Mouse (Mus musculus) forebrain, embryonic 13.5 days (tissue): Measurements from ENCODE around the gene Ppp2r5d. TPM values are rescaled to one million over a fixed set of nuclear protein-coding genes. Genes with fewer than 3 reads are reported as not detected.

Experiments
- ATAC-seq: fragments of 200-750 bp; cut with Nextera tagmentation; 2 replicates; pipeline ENCODE4 v1.8.0; 2017
- H3K27ac ChIP-seq: fragments of 300-500 bp; sonication (generic); 2 replicates; pipeline ENCODE4 v1.5.1; 2015; ENCODE audit warnings: inconsistent platforms, mild to moderate bottlenecking, moderate library complexity
- H3K27me3 ChIP-seq: fragments of 300-500 bp; sonication (generic); 2 replicates; pipeline ENCODE4 v1.6.1; 2015; ENCODE audit warnings: mild to moderate bottlenecking, inconsistent platforms
- H3K36me3 ChIP-seq: fragments of 300-500 bp; sonication (generic); 2 replicates; pipeline ENCODE4 v1.6.1; 2015; ENCODE audit warnings: mild to moderate bottlenecking, inconsistent platforms; ENCODE audit not compliant: poor library complexity, severe bottlenecking
- H3K4me1 ChIP-seq: fragments of 300-500 bp; sonication (generic); 2 replicates; pipeline ENCODE4 v1.6.1; 2015; ENCODE audit warnings: inconsistent platforms
- H3K4me2 ChIP-seq: fragments of 300-500 bp; sonication (generic); 2 replicates; pipeline ENCODE4 v1.6.1; 2015; ENCODE audit warnings: inconsistent platforms, mild to moderate bottlenecking, moderate library complexity
- H3K4me3 ChIP-seq: fragments of 300-500 bp; sonication (generic); 2 replicates; pipeline ENCODE4 v1.5.1; 2015; ENCODE audit warnings: mild to moderate bottlenecking, inconsistent platforms
- H3K9ac ChIP-seq: fragments of 300-500 bp; sonication (generic); 2 replicates; pipeline ENCODE4 v1.6.1; 2015; ENCODE audit warnings: mild to moderate bottlenecking, inconsistent platforms
- H3K9me3 ChIP-seq: fragments of 300-500 bp; sonication (generic); replicated peaks from 2 replicates; pipeline ENCODE4 v1.6.1; 2016; ENCODE audit warnings: inconsistent platforms
- WGBS: fragments of 180-500 bp; shearing (Covaris S2); methylation state at CpG from one replicate; pipeline ENCODE4 v1.1.7; 2015; 5-methylcytosine and 5-hydroxymethylcytosine counted together
- polyA plus RNA-seq: library from polyadenylated mRNA; unstranded; fragments of >200 nt; fragmentation: Nextera tagmentation; extraction: Ambion mirVana; gene quantifications from 2 replicates; pipeline ENCODE4 v1.2.1, GENCODE M21; 2015

The Ppp2r5d gene
- 85.4 and 103 TPM in 2 replicates for polyA plus RNA-seq

DNA sequence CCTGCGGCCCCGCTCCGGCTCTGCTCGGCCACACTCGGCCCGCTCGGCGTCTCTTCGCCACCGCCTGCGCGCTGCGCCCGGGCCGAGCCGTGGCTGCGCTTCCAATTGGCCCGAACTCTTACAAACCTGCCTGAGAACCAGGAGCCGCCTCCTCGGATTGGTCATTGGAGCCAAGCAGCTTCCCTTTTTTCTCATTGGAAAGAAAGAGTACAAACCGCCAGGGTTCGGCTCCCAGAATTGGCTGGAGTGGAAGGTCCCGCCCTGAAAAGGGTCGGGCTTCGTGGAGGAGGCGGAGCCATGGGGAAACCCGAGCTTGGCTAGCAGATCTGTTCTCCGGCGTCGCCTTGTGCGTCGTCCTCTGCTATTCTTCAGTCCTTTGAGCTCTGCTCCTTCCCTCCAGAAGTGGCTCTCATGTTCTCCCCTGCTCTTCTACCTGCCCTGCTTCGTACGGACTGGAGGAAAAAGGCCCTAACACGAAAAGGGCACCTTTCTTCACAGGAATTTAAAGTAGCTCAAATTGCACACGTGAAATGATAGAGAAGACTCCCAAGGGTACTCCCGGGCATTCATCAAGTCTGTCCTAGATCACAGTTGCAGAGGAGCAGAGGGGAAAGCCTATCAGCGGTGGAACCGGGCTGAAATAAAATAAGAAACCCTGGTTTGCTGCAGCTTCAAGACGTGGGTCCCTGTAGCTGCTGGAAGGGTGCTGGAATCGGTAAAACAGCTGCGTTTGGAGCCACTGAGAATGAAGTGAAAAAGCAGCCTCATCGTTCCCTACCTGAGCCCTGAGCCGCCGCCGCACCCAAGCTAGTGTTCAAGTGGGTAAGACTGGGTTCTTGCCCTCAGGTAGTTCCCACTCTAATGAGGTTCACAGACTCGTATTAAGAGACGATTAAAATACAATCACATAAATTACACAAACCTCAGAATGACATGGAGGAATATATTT lies at the start of gene Ppp2r5d:
Gene Ppp2r5d (minus strand): TSS at position 225 of the 949 bp plus-strand sequence.
- Histone ChIP-seq H3K9ac (peak within 1 kb of the TSS; percentile 97), H3K9me3 (no peaks in the 10 kb centered on the region), H3K4me2 (peak within 1 kb of the TSS; percentile 69), H3K27ac (peak within 1 kb of the TSS; percentile 88), H3K27me3 (no peaks in the 10 kb centered on the region), H3K36me3 (0 out of 2 replicates have a peak, but pooled peaks cover 4% of the 10 kb centered on the region), H3K4me3 (peak within 1 kb of the TSS; percentile 94), H3K4me1 (peaks cover 36% of the 10 kb centered on the region)
- WGBS = 2% methylated on average over 48 of the region's 48 CpGs
- ATAC-seq = peak; percentile 97

- WGBS = under 1% methylated on average over 58 of the region's 58 CpGs
- H3K27me3 ChIP-seq = no peaks in the 10 kb centered on the region
- peaks cover 20% of the 10 kb centered on the region for H3K4me1 ChIP-seq
- H3K9me3 ChIP-seq = no peaks in the 10 kb centered on the region
- peak within 1 kb of the TSS; percentile 84 for H3K27ac ChIP-seq
- H3K9ac ChIP-seq = peak within 1 kb of the TSS; percentile 77
- peak; percentile 100 for ATAC-seq
- H3K4me3 ChIP-seq = peak within 1 kb of the TSS; percentile 72
- peaks cover 10% of the 10 kb centered on the region; the same call in 1 of the 2 replicates for H3K36me3 ChIP-seq
- peak within 1 kb of the TSS; percentile 85 for H3K4me2 ChIP-seq
Measured at GRCm38 (mm10) chr17:46751794-46752556, 47.1 kb upstream of the Ppp2r5d start, which contains the start of gene Cnpy3. Gene Cnpy3 (minus strand): TSS chr17:46752214.

DNA sequence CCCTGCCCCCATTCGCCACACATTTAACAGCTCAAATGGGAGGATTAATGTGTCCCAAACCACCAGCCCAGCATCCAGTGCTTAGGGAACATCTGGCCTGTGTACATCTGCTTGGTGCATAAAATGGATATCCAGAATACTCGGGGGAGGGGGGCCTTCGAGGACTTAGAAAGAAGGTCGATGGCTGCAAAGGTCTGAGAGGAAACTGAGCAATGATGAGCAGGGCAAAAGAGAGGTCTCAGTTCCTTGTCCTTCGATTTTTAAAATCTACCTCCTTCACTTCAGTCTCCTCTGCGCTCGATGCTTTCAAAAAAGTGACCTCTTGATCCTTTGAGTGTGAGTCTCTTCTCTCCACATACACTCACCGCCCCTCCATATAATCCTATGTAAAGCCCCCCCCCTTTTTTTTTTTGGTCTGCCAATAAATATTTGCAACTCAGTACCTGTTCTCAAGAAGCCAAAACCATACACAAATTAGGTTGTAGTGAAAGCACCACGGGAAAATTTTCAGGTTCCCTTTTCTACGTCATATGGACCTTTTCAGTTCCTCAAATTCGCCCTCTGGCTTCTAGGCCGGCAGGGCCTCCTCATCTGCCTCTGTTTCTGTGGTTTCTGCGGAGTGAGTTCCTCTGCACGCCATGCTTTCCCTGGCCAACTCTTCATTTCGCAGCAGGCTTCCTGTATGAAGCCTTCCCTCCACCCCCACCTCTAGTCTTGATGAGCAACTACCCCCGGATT lies 46.3 kb upstream of the Ppp2r5d start:
- Histone ChIP-seq H3K4me2 (peak overlapping the region; percentile 85), H3K9me3 (no peaks in the 10 kb centered on the region), H3K27me3 (no peaks in the 10 kb centered on the region), H3K9ac (peak overlapping the region; percentile 77), H3K36me3 (peaks cover 18% of the 10 kb centered on the region), H3K4me3 (peak overlapping the region; percentile 72), H3K4me1 (peaks cover 20% of the 10 kb centered on the region), H3K27ac (peak overlapping the region; percentile 84)
- ATAC-seq = no peak
- WGBS = 27% methylated on average over 16 of the region's 16 CpGs

GRCm38 (mm10) chr17:46750580-46750979 lies 45.7 kb upstream of the Ppp2r5d start:
- no peak for ATAC-seq
- no peaks in the 10 kb centered on the region for H3K9me3 ChIP-seq
- peak overlapping the region; percentile 72 for H3K4me3 ChIP-seq
- 98% methylated on average over 4 of the region's 4 CpGs for WGBS
- H3K36me3 ChIP-seq = peaks cover 23% of the 10 kb centered on the region
- no peak overlapping the region for H3K27ac ChIP-seq
- no peaks in the 10 kb centered on the region for H3K27me3 ChIP-seq
- H3K4me1 ChIP-seq = peaks cover 20% of the 10 kb centered on the region
- H3K9ac ChIP-seq = peak overlapping the region; percentile 77
- H3K4me2 ChIP-seq = peak overlapping the region; percentile 85

GRCm38 (mm10) chr17:46749282-46749681 lies 44.4 kb upstream of the Ppp2r5d start:
- H3K27ac ChIP-seq = no peak overlapping the region
- H3K36me3 ChIP-seq = peaks cover 27% of the 10 kb centered on the region
- H3K4me2 ChIP-seq = no peak overlapping the region
- WGBS = 95% methylated on average over 5 of the region's 5 CpGs
- ATAC-seq = no peak
- no peaks in the 10 kb centered on the region for H3K9me3 ChIP-seq
- H3K4me1 ChIP-seq = peaks cover 20% of the 10 kb centered on the region
- H3K4me3 ChIP-seq = no peak overlapping the region
- H3K9ac ChIP-seq = no peak overlapping the region
- no peaks in the 10 kb centered on the region for H3K27me3 ChIP-seq

DNA sequence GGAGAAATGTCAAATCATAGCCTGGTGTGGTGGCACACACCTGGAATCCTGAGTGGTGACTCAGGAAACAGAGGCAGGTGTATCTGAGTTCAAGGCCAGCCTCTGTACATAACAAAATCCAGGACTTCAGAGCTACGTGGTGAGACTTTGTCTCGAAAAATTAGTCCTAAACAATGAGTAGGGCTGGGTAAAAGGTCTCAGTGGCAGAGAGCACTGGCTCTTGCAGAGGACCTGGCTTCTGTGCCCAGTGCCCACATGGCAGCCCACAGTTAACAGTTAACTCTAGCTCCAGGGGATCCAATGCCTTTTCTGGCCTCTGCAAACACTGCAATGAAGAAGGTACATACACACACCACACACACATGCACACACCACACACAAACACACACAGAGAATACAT lies 42.9 kb upstream of the Ppp2r5d start:
- no peak for ATAC-seq
- no peak overlapping the region for H3K4me2 ChIP-seq
- peaks cover 41% of the 10 kb centered on the region for H3K36me3 ChIP-seq
- WGBS = 98% methylated on average over 2 of the region's 2 CpGs
- no peak overlapping the region for H3K9ac ChIP-seq
- H3K4me1 ChIP-seq = peaks cover 20% of the 10 kb centered on the region
- no peaks in the 10 kb centered on the region for H3K27me3 ChIP-seq
- H3K27ac ChIP-seq = no peak overlapping the region
- no peaks in the 10 kb centered on the region for H3K9me3 ChIP-seq
- no peak overlapping the region for H3K4me3 ChIP-seq

DNA sequence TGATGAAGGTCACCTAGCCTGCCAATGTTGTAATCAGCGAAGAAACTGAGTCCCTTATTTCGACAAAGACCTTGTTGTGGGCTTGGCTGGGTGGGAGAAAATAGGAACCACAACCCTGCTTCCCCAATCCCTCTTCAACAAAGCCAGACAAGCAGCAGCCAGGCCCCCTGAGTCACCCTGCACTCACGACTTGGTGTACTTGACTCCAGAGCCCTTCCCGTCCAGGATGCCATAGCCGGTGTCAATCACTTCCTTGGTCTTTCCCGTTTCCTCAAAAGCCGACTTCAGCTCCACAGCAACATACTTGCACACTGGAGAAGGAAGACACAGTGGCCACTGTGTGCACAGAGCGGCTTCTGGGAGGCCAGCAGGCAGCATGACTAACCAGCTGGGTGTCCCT lies 42.3 kb upstream of the Ppp2r5d start:
- Histone ChIP-seq H3K4me3 (no peak overlapping the region), H3K9me3 (no peaks in the 10 kb centered on the region), H3K27ac (no peak overlapping the region), H3K4me1 (peaks cover 15% of the 10 kb centered on the region), H3K27me3 (no peaks in the 10 kb centered on the region), H3K4me2 (no peak overlapping the region), H3K36me3 (peaks cover 46% of the 10 kb centered on the region), H3K9ac (no peak overlapping the region)
- 90% methylated on average over 8 of the region's 8 CpGs for WGBS
- ATAC-seq = no peak

DNA sequence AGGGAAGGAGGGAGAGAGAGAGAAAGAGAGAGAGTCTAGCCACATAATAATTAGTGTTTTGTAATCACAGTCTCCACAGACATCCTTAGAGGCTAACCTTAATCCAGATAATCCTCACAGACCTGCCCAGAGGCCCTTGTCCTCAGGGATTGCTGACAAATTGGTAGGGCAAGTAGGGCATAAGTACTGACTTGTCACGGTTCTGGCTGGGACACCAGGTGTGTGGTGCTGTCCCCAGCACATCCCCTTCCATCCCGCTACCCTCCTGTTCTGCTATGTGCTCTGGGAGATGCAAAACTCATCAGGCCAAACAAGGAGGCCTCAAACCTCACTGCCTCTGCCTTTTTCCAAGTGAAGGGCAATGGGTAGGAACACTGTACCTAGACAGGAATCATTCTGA lies 40.6 kb upstream of the Ppp2r5d start:
- 86% methylated on average over 2 of the region's 2 CpGs for WGBS
- ATAC-seq = no peak

GRCm38 (mm10) chr17:46742986-46743385 lies 38.1 kb upstream of the Ppp2r5d start:
- Histone ChIP-seq H3K27ac (no peak overlapping the region), H3K27me3 (no peaks in the 10 kb centered on the region), H3K4me1 (no peaks in the 10 kb centered on the region), H3K9ac (no peak overlapping the region), H3K4me3 (no peak overlapping the region), H3K9me3 (no peaks in the 10 kb centered on the region), H3K4me2 (no peak overlapping the region), H3K36me3 (peaks cover 61% of the 10 kb centered on the region)
- ATAC-seq = no peak
- WGBS = 90% methylated on average over 9 of the region's 9 CpGs

More for the DNA sequence above, 40.6 kb upstream of the Ppp2r5d start:
- Histone ChIP-seq H3K4me2 (no peak overlapping the region), H3K4me1 (peaks cover 4% of the 10 kb centered on the region), H3K9me3 (no peaks in the 10 kb centered on the region), H3K36me3 (peaks cover 56% of the 10 kb centered on the region), H3K9ac (no peak overlapping the region), H3K27me3 (no peaks in the 10 kb centered on the region), H3K4me3 (no peak overlapping the region), H3K27ac (no peak overlapping the region)

DNA sequence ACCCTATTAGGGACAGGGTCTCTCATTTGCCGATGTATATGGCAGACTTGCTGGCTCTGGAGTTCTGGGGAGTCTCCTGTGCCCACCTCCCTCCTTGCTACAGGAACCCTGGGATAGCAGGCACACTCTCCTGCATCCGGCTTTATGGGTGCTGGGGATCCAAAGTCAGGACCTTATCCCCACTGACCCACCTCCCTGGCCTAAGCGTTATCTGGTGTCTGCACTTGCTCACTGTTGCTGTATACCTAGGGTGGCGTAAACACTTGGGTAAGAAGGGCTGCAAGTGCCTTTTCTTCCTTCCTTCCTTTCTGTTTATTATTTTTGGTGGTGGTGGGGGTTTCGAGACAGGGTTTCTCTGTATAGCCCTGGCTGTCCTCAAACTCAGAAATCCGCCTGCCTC lies 36.4 kb upstream of the Ppp2r5d start:
- peaks cover 58% of the 10 kb centered on the region for H3K36me3 ChIP-seq
- H3K4me2 ChIP-seq = no peak overlapping the region

GRCm38 (mm10) chr17:46736160-46736559 lies 31.2 kb upstream of the Ppp2r5d start:
- H3K9me3 ChIP-seq = no peaks in the 10 kb centered on the region
- no peak overlapping the region for H3K4me2 ChIP-seq
- no peaks in the 10 kb centered on the region for H3K27me3 ChIP-seq
- no peak overlapping the region for H3K27ac ChIP-seq
- WGBS = 62% methylated on average over 10 of the region's 10 CpGs
- no peak for ATAC-seq
- H3K9ac ChIP-seq = no peak overlapping the region
- no peak overlapping the region for H3K4me3 ChIP-seq
- H3K4me1 ChIP-seq = no peaks in the 10 kb centered on the region
- H3K36me3 ChIP-seq = peaks cover 44% of the 10 kb centered on the region

More for the DNA sequence above, 36.4 kb upstream of the Ppp2r5d start:
- Histone ChIP-seq H3K27me3 (no peaks in the 10 kb centered on the region), H3K4me1 (no peaks in the 10 kb centered on the region), H3K9me3 (no peaks in the 10 kb centered on the region), H3K27ac (no peak overlapping the region), H3K4me3 (no peak overlapping the region), H3K9ac (no peak overlapping the region)
- no peak for ATAC-seq
- WGBS = 89% methylated on average over 6 of the region's 6 CpGs
